Mouse (Mus musculus): Measurements from ENCODE around the gene BC051142. TPM values are rescaled to one million over a fixed set of nuclear protein-coding genes. Genes with fewer than 3 reads are reported as not detected.
"Not testable (repeated sequence)": the region's sequence is repeated elsewhere in the genome, so short reads cannot be mapped to it uniquely, and the experiment has no call there.

BC051142 gene
- polyA plus RNA-seq, 1 experiment from 2014 or later = 0.53 TPM

DNA sequence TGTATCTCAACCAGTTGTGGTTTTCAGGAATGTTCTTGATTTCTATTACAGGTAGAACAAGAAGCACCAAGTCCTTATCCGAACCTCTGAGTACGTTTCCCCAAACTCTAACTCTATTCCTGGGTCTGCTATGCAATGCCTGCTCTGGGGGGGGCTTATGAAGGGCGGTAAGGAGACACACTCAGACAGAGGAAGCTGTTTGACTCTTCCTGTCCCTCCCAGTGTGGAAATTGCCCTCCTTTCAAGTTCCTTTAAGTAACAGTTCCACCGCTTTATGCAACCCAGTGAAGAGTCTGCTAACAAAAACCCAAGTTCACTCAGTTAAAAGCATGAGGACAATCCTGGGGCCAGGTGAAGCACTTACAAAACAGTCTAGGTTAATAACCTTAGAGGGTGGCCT is 38.5 kb downstream of the BC051142 start:
- no peaks in the 10 kb centered on the region for H3K9me3 ChIP-seq (replicated peaks)
- H3K4me1 ChIP-seq = no peaks in the 10 kb centered on the region
- WGBS = 78% methylated on average over 4 of the region's 4 CpGs
- H3K36me3 ChIP-seq = no peaks in the 10 kb centered on the region
- DNase-seq (ENCODE audit: low spot score) = no peak
- H3K27me3 ChIP-seq (ENCODE audit: low read depth, poor library complexity, severe bottlenecking) = no peaks in the 10 kb centered on the region
- no peak overlapping the region for H3K4me3 ChIP-seq
- H3K27ac ChIP-seq = no peak overlapping the region

DNA sequence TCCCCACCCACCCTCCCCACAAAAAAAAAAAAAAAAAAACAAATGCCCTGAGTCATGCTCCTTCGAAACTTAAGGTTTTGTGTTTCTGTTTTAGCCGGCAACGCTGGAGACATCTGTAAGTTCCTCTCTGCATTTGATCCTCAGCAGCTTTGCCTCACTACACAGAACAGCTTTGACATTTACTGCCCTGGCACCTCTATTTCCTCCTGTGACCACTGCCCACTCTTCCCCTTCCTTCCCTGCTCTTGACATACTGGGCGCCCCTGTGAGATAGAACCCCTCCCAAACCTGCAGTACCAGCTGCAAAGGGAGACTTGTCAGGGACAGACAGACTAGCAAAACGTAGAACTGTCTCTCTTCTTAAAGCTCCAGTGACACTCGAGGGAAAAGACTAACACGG is 39.0 kb downstream of the BC051142 start:
- no peak for DNase-seq (ENCODE audit: low spot score)
- Histone ChIP-seq H3K4me3 (no peak overlapping the region), H3K4me1 (no peaks in the 10 kb centered on the region), H3K9me3 (replicated peaks) (no peaks in the 10 kb centered on the region), H3K27me3 (ENCODE audit: low read depth, poor library complexity, severe bottlenecking) (no peaks in the 10 kb centered on the region), H3K36me3 (no peaks in the 10 kb centered on the region), H3K27ac (no peak overlapping the region)
- 65% methylated on average over 7 of the region's 7 CpGs for WGBS

DNA sequence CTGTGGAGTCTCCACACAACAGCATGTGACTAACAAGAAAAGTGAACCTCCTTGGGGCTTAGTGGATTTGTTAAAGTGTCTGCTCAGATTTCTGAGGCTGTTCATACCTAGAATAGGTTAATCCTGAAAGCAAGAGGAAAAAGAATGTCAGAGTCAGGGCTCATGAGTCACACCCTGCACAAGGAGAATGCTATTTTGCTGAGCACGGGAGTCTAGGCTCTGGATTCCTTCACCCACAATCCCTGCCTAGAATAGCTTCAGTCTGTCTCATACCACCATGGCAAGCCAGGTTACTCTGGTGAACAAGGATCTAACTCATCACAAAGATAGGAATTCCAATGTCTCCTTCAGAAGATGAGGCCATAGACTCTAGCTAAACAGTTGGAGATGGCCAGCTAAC is 40.0 kb downstream of the BC051142 start:
- no peaks in the 10 kb centered on the region for H3K4me1 ChIP-seq
- H3K27me3 ChIP-seq (ENCODE audit: low read depth, poor library complexity, severe bottlenecking) = no peaks in the 10 kb centered on the region
- WGBS = 75% methylated on average over 1 of the region's 1 CpGs
- H3K27ac ChIP-seq = no peak overlapping the region
- no peaks in the 10 kb centered on the region for H3K36me3 ChIP-seq
- no peaks in the 10 kb centered on the region for H3K9me3 ChIP-seq (replicated peaks)
- DNase-seq (ENCODE audit: low spot score) = no peak
- H3K4me3 ChIP-seq = no peak overlapping the region

DNA sequence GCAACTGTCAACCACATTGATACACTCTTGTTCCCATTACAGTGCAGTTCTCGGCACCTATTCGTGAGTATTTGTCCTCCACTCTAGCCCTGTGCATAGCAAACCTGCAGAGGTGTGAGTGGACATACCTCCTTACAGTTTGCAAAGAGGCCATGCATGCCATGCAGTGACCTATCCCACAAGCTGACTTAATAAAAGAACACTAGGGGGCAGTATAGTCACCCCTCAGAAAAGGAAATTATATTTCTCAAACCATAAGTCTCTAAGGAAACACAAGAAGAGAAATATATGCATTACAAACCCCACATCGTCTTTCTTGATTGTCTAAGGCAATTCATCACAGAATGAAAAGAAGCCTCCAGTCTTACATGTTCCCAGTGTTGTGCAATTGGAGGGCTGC is 41.2 kb downstream of the BC051142 start:
- Histone ChIP-seq H3K27ac (no peak overlapping the region), H3K27me3 (ENCODE audit: low read depth, poor library complexity, severe bottlenecking) (no peaks in the 10 kb centered on the region), H3K4me3 (no peak overlapping the region), H3K9me3 (replicated peaks) (no peaks in the 10 kb centered on the region), H3K4me1 (no peaks in the 10 kb centered on the region), H3K36me3 (no peaks in the 10 kb centered on the region)
- WGBS = 58% methylated on average over 3 of the region's 3 CpGs
- DNase-seq (ENCODE audit: low spot score) = no peak

DNA sequence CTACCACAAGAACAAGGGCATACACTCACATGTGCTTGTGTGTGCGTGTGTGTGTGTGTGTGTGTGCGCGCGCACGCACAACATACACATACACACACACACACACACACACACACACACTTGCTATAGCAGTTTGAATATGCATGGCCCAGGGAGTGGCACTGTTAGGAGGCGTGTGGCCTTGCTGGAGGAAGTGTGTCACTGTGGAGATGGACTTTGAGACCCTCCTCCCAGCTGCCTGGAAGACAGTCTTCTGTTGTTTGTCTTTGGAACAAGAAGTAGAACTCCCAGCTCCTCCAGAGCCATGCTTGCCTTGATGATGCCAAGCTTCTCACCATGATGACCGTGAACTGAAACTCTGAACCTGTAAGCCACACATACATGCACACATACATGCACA is 43.4 kb downstream of the BC051142 start:
- Histone ChIP-seq H3K4me3 (no peak overlapping the region), H3K36me3 (no peaks in the 10 kb centered on the region), H3K27me3 (ENCODE audit: low read depth, poor library complexity, severe bottlenecking) (no peaks in the 10 kb centered on the region), H3K4me1 (0 out of 2 replicates have a peak, but pooled peaks cover 2% of the 10 kb centered on the region), H3K27ac (no peak overlapping the region), H3K9me3 (replicated peaks) (no peaks in the 10 kb centered on the region)
- 92% methylated on average over 7 of the region's 7 CpGs for WGBS
- no peak for DNase-seq (ENCODE audit: low spot score)

DNA sequence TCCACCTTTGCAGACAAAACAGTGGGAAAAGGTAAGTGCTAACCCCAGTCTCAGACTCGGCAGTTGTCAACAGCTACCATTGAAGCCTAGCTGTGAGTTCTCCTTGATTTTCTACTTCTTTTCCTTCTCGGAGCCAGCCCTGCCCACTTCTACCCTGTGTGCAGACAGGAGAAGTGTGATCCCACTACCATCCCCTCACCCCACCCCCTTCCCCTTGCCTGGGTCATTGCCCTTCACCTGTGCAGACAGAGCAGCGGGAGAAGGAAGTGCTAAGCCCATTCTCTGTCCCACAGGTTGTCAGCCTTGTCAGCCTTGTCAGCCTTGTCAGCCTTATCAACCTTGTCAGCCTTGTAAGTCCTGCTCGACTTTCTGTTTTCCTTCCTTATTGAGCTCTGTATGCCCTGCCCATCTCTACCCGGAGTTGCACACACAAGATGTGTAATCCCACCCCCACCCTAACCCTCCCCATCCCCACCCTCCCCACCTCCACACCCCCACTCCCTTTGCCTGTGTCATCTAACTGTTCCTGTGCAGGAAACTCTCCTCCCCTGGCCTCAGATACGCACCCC is 49.9 kb downstream of the BC051142 start:
- WGBS = 53% methylated on average over 6 of the region's 6 CpGs
- Histone ChIP-seq H3K9me3 (replicated peaks) (no peaks in the 10 kb centered on the region), H3K27me3 (ENCODE audit: low read depth, poor library complexity, severe bottlenecking) (no peaks in the 10 kb centered on the region)

DNA sequence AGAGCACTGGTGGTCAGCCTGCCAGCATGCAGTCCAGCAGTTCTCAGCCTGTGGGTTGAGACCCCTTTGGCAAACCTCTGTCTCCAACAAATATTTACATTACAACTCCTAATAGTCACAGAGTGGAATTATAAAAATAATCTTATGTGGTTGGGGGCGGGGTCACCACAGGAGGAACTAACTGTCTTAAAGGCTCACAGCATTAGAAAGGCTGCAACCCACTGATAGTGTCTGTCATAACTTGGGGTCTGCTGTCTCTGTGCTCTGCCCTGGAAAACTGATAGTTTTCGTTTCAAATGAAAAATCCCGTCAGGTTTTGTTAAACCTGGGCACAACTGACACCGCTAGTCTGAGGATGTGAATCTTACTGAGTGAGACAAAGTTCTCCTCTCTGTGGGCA is 59.0 kb downstream of the BC051142 start:
- Histone ChIP-seq H3K4me1 (no peaks in the 10 kb centered on the region; the same call in 1 of the 2 replicates), H3K36me3 (no peaks in the 10 kb centered on the region), H3K9me3 (replicated peaks) (no peaks in the 10 kb centered on the region), H3K4me3 (no peak overlapping the region), H3K27me3 (ENCODE audit: low read depth, poor library complexity, severe bottlenecking) (no peaks in the 10 kb centered on the region), H3K27ac (no peak overlapping the region)
- no peak for DNase-seq (ENCODE audit: low spot score)
- 85% methylated on average over 4 of the region's 4 CpGs for WGBS

More for the DNA sequence above, 49.9 kb downstream of the BC051142 start:
- DNase-seq (ENCODE audit: low spot score) = no peak
- H3K36me3 ChIP-seq = no peaks in the 10 kb centered on the region
- no peak overlapping the region for H3K27ac ChIP-seq
- H3K4me1 ChIP-seq = peaks cover 2% of the 10 kb centered on the region; the same call in 1 of the 2 replicates
- no peak overlapping the region for H3K4me3 ChIP-seq

DNA sequence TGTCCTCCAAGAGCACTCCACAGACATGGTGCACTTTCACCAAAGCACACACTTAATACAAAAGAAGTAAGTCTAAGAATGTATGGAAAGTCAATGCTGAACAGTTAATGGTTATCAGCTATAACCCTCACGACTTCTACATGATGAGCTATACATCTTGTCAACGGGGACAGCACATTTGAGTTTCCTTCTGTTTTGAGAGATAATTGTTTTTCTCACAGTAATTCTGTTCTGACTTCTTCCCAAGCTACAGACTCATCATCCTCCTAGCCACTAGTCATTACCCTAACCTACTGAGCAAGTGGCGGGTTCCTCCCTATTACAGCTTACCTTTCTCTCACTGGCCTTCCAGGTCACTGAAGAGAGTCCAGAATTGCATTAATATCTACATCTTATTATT is 60.6 kb downstream of the BC051142 start:
- no peak overlapping the region for H3K4me3 ChIP-seq
- H3K36me3 ChIP-seq = no peaks in the 10 kb centered on the region
- DNase-seq (ENCODE audit: low spot score) = no peak
- 88% methylated on average over 3 of the region's 3 CpGs for WGBS
- no peaks in the 10 kb centered on the region for H3K27me3 ChIP-seq (ENCODE audit: low read depth, poor library complexity, severe bottlenecking)
- H3K9me3 ChIP-seq (replicated peaks) = no peaks in the 10 kb centered on the region
- no peak overlapping the region for H3K27ac ChIP-seq
- H3K4me1 ChIP-seq = no peaks in the 10 kb centered on the region

DNA sequence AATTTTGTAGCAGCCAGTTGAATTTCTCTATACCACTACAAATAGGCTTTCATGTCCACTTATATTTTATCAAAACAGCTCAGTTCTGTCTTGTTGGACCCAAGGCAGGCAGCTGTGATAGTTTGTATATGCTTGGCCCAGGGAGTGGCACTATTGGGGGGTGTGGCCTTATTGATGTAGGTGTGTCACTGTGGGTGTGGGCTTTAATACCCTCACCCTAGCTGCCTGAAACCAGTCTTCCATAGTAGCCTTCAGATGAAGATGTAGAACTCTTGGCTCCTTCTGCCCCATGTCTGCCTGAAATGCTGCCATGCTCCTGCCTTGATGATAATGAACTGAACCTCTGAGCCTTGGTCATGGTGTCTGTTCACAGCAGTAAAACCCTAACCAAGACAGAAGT is 67.3 kb downstream of the BC051142 start:
- DNase-seq (ENCODE audit: low spot score); H3K4me3 ChIP-seq: not testable (repeated sequence)

DNA sequence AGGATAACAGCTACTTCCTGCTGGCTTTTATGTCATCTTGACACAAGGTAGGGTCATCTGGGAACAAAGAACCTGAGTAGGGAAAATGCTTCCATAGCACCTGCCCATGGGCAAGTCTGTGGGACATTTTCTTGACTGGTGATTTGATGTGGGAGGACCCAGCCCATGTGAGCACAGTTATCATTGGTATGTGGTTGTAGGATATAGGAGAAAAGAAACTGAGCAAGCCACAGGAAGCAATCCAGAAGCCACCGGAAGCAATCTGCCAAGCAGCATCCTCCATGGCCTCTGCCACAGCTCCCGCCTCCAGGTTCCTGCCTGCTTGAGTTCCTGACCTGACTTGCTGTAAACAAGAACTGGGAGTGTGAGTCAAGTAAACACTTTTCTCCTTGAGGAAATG is 71.9 kb downstream of the BC051142 start:
- Histone ChIP-seq H3K4me3 (no peak overlapping the region), H3K9me3 (replicated peaks) (no peaks in the 10 kb centered on the region), H3K27ac (no peak overlapping the region), H3K4me1 (no peaks in the 10 kb centered on the region), H3K27me3 (ENCODE audit: low read depth, poor library complexity, severe bottlenecking) (no peaks in the 10 kb centered on the region; the same call in 1 of the 2 replicates), H3K36me3 (no peaks in the 10 kb centered on the region)
- 92% methylated on average over 2 of the region's 2 CpGs for WGBS
- DNase-seq (ENCODE audit: low spot score) = no peak

More for the DNA sequence above, 67.3 kb downstream of the BC051142 start:
- not testable (repeated sequence) for H3K27me3 ChIP-seq (ENCODE audit: low read depth, poor library complexity, severe bottlenecking); H3K9me3 ChIP-seq (replicated peaks); H3K36me3 ChIP-seq; H3K4me1 ChIP-seq; H3K27ac ChIP-seq

DNA sequence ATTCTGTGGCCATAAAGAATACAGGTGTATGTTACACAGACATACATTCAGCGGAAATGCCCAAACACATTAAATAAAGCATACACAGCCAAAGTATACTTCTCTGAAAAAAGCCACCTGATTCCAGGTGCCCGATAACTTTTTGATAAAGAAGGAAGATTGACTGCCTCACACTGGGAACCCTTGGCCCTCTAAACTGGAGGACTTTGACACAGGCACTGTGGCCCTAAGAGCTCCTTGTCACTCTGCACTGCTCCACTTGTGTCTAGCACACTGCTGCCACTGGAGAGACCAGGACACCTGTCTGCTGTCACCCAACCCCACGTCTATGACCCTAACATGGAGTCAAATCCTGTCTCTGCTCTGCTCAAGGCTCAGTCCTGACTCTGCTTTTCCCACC is 76.4 kb downstream of the BC051142 start:
- no peaks in the 10 kb centered on the region for H3K36me3 ChIP-seq
- H3K27ac ChIP-seq = no peak overlapping the region
- no peak for DNase-seq (ENCODE audit: low spot score)
- WGBS = 85% methylated on average over 3 of the region's 3 CpGs
- no peaks in the 10 kb centered on the region for H3K9me3 ChIP-seq (replicated peaks)
- no peak overlapping the region for H3K4me3 ChIP-seq
- no peaks in the 10 kb centered on the region for H3K27me3 ChIP-seq (ENCODE audit: low read depth, poor library complexity, severe bottlenecking)
- no peaks in the 10 kb centered on the region for H3K4me1 ChIP-seq

DNA sequence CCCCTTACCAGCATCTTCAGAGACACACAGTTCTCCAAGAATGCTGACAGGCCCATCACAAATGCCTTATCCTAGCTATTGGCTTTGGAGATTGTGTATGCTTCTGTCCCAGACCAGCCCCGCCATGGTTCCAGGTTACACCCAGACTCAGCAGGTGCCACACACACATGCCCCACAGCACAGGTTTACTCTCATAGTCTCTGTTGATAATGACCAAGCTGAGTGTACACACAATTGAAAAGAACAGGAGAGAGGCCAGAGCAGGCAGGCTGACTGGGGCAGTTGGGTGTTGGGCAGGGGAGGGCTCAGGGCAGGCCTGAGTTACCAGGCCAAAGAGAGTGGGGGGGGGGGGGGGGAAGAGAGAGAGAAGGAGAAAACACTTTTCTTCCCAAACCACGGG is 77.8 kb downstream of the BC051142 start:
- Histone ChIP-seq H3K4me1 (no peaks in the 10 kb centered on the region), H3K27ac (no peak overlapping the region), H3K27me3 (ENCODE audit: low read depth, poor library complexity, severe bottlenecking) (no peaks in the 10 kb centered on the region), H3K9me3 (replicated peaks) (no peaks in the 10 kb centered on the region), H3K36me3 (no peaks in the 10 kb centered on the region), H3K4me3 (no peak overlapping the region)
- no peak for DNase-seq (ENCODE audit: low spot score)
- WGBS = 83% methylated on average over 1 of the region's 2 CpGs

DNA sequence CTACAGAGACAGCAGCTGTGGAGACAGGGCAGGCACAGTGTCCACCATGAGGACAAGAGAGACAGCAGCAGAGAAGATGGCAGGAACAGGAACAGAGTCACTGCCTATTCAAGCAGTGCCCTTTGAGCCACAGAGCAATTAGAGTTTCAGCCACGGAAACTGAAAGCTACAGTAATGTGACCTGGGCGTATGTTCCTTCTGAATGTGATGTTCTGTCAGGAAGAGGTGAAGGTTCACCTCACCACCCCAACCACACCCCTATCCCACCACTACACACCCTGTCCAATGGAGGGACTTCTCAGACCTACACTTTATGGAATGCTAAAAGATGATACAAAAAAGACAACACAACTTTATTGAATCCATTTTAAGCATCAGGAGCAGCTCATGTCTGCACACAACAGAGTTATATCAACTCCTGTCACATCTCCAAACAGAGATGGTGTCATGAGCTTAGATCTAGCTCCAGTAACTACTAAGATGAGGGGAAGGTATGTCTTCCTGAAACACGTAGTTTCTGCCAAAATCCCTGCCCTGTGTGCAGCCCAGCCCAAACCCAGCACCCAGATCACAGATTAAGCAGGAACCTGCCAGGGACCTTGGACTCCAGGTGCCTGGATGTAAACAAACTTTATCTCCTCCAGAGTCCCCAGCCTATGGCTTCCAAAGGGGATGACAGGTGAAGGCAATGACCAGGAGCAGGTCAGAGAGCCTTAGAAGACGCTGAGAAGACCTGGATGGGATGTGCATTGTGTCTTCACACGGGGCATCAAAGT is 78.8 kb downstream of the BC051142 start, which contains the start of gene Btnl4:
Btnl4 (minus strand) TSS at position 81 of the 776 bp plus-strand sequence.
- not testable (repeated sequence) for H3K9me3 ChIP-seq (replicated peaks); H3K4me3 ChIP-seq; DNase-seq (ENCODE audit: low spot score); H3K4me1 ChIP-seq; H3K36me3 ChIP-seq; H3K27ac ChIP-seq; H3K27me3 ChIP-seq (ENCODE audit: low read depth, poor library complexity, severe bottlenecking)
- WGBS = 83% methylated on average over 5 of the region's 5 CpGs
